Mouse (Mus musculus): ENCODE measurements at regions not wholly inside any gene's neighbourhood (a gene's known extent, or its start where the extent isn't known, plus 50 kb on each side); places are given as distances from the start of the nearest gene placed in this dataset.

DNA sequence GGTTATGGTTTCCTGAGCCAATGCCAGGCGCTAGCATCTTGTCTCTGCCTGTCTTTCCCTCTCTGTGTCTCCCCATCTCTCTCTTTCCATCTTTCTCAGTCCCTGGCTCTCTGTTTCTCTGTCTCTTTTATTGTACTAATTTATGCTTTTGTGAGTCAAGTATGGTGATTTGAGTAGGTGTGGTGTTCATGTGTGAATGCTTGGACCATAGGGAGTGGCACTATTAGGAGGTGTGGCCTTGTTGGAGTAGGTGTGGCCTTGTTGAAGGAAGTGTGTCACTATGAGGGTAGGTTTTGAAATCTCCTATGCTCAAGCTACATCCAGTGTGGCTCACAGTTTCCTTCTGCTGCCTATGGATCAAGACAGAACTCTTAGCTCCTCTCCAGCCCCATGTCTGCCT, 171.3 kb downstream of the Uaca start:
- TF ChIP-seq POLR2A (IDR thresholded peaks at IDR 0.05; ENCODE audit: borderline replicate concordance, insufficient read depth, low read length) (no peak), CTCF (IDR thresholded peaks at IDR 0.05; ENCODE audit: borderline replicate concordance, insufficient read depth, low read depth, low read length) (no peak)

Data from cerebellum, adult 2 months (tissue).